ENCODE assay signal across 8 mouse cellular contexts in genomic region chr14:73237848-73238321, GRCm38 (mm10). TPM values are rescaled to one million over a fixed set of nuclear protein-coding genes. Genes with fewer than 3 reads are reported as not detected.
DNase-seq lines count a peak whose midpoint lies in the region; ATAC-seq and TF ChIP-seq lines count a peak whose summit lies in the region.

Lpar6 (plus strand) TSS chr14:73237895.

- peak; percentile 42 to 46 for DNase-seq in B cell, adult 2 months
- DNase-seq in R1 (ENCODE audit: low read depth, low spot score), result peak; percentile 94
- peak; percentile 97 for DNase-seq in kidney, postnatal 0 days (ENCODE audit: low spot score)
- peak; percentile 82 for DNase-seq in lung, postnatal 25 days (ENCODE audit: low spot score)
- peak; percentile 46 for DNase-seq in ovary, postnatal 14 days (ENCODE audit: low spot score)
- DNase-seq in c-Kit-positive CD71-positive TER-119-positive erythroid progenitor cells, embryonic 14.5 days (ENCODE audit: low spot score), result no peak

- no peaks in the 10 kb centered on the region for H3K9me3 ChIP-seq in embryonic facial prominence, embryonic 13.5 days
- no peaks in the 10 kb centered on the region for H3K9me3 ChIP-seq in heart, embryonic 15.5 days (replicated peaks)
- H3K9me3 ChIP-seq in kidney, postnatal 0 days (replicated peaks; ENCODE audit: low read length), result no peaks in the 10 kb centered on the region

- peak; percentile 85 for ATAC-seq in embryonic facial prominence, embryonic 13.5 days (ENCODE audit: insufficient number of reproducible peaks, insufficient read depth, low FRiP score, low TSS enrichment, low read depth)
- peak; percentile 78 for ATAC-seq in heart, embryonic 15.5 days (replicated peaks; ENCODE audit: insufficient number of reproducible peaks, insufficient read depth, low FRiP score, low read depth)
- peak; percentile 87 for ATAC-seq in kidney, postnatal 0 days (replicated peaks; ENCODE audit: low FRiP score, low read depth)

- peak within 1 kb of the TSS; percentile 97 for H3K27ac ChIP-seq in embryonic facial prominence, embryonic 13.5 days
- H3K27ac ChIP-seq in heart, embryonic 15.5 days, result peak within 1 kb of the TSS; percentile 91
- peak within 1 kb of the TSS; percentile 93 for H3K27ac ChIP-seq in kidney, postnatal 0 days

- H3K4me1 ChIP-seq in embryonic facial prominence, embryonic 13.5 days, result peaks cover 14% of the 10 kb centered on the region
- peaks cover 15% of the 10 kb centered on the region for H3K4me1 ChIP-seq in heart, embryonic 15.5 days (replicated peaks)
- H3K4me1 ChIP-seq in kidney, postnatal 0 days (replicated peaks; ENCODE audit: insufficient read depth, low read length), result peaks cover 9% of the 10 kb centered on the region

- no peaks in the 10 kb centered on the region for H3K27me3 ChIP-seq in embryonic facial prominence, embryonic 13.5 days
- no peaks in the 10 kb centered on the region for H3K27me3 ChIP-seq in heart, embryonic 15.5 days
- H3K27me3 ChIP-seq in kidney, postnatal 0 days (ENCODE audit: insufficient read depth, low read length), result no peaks in the 10 kb centered on the region

- peak; percentile 24; the same call in 1 of the 2 replicates for TF ChIP-seq CTCF in kidney, postnatal 0 days (IDR thresholded peaks at IDR 0.05; ENCODE audit: low read depth)

- H3K9ac ChIP-seq in embryonic facial prominence, embryonic 13.5 days, result peak within 1 kb of the TSS; percentile 83
- H3K9ac ChIP-seq in heart, embryonic 15.5 days, result peak within 1 kb of the TSS; percentile 72
- peak within 1 kb of the TSS; percentile 72 for H3K9ac ChIP-seq in kidney, postnatal 0 days (ENCODE audit: low read depth, low read length)

- H3K36me3 ChIP-seq in embryonic facial prominence, embryonic 13.5 days, result peaks cover 6% of the 10 kb centered on the region
- no peaks in the 10 kb centered on the region for H3K36me3 ChIP-seq in heart, embryonic 15.5 days
- H3K36me3 ChIP-seq in kidney, postnatal 0 days (ENCODE audit: insufficient read depth, low read length), result 0 out of 2 replicates have a peak, but pooled peaks cover 4% of the 10 kb centered on the region

- WGBS in embryonic facial prominence, embryonic 13.5 days, result under 1% methylated on average over 19 of the region's 19 CpGs
- 0% methylated on average over 19 of the region's 19 CpGs for WGBS in heart, embryonic 15.5 days
- WGBS in kidney, postnatal 0 days, result under 1% methylated on average over 19 of the region's 19 CpGs

- peak within 1 kb of the TSS; percentile 59 for H3K4me2 ChIP-seq in embryonic facial prominence, embryonic 13.5 days
- H3K4me2 ChIP-seq in heart, embryonic 15.5 days, result peak within 1 kb of the TSS; percentile 63
- peak within 1 kb of the TSS; percentile 67 for H3K4me2 ChIP-seq in kidney, postnatal 0 days (ENCODE audit: low read length)

- H3K4me3 ChIP-seq in embryonic facial prominence, embryonic 13.5 days, result peak within 1 kb of the TSS; percentile 63
- H3K4me3 ChIP-seq in heart, embryonic 15.5 days, result peak within 1 kb of the TSS; percentile 66
- H3K4me3 ChIP-seq in kidney, postnatal 0 days (replicated peaks; ENCODE audit: low read depth, low read length), result peak within 1 kb of the TSS; percentile 59

RNA-seq across cellular contexts. Expression of gene Lpar6, which starts in this region (rescaled TPM):
- 15.5 and 16.9 TPM in 2 replicates for polyA plus RNA-seq in embryonic facial prominence, embryonic 13.5 days (2015; fragmentation: Nextera tagmentation; extraction: Ambion mirVana)
- polyA plus RNA-seq in heart, embryonic 15.5 days (2015; fragmentation: Nextera tagmentation; extraction: Ambion mirVana), result 8.7 and 8.8 TPM in 2 replicates
- 15.5 and 15.9 TPM in 2 replicates for polyA plus RNA-seq in kidney, postnatal 0 days (2015; fragmentation: Nextera tagmentation; extraction: Ambion mirVana)
